ENCODE assay signal across 13 mouse cellular contexts in genomic region chr16:10297696-10298644, GRCm38 (mm10). TPM values are rescaled to one million over a fixed set of nuclear protein-coding genes. Genes with fewer than 3 reads are reported as not detected.
DNase-seq lines count a peak whose midpoint lies in the region; ATAC-seq lines count a peak whose summit lies in the region.
"Had no signal": no experiment of that assay in that cellular context is flagged by ENCODE, and none has a peak within 500 bp of the region (broad histone marks: within the 10 kb centered on the region; RNA-seq: fewer than 3 reads in every experiment).

No protein-coding gene starts in this region.

- no peak for ATAC-seq in heart, embryonic 12.5 days (ENCODE audit: insufficient number of reproducible peaks, low FRiP score)
- no peak for ATAC-seq in kidney, embryonic 15.5 days (replicated peaks; ENCODE audit: low FRiP score)
- ATAC-seq: Patski had no signal

- H3K27me3 ChIP-seq in heart, embryonic 12.5 days (replicated peaks), result no peaks in the 10 kb centered on the region
- H3K27me3 ChIP-seq in kidney, embryonic 15.5 days, result no peaks in the 10 kb centered on the region
- H3K27me3 ChIP-seq: Patski had no signal

- H3K9me3 ChIP-seq in heart, embryonic 12.5 days (replicated peaks), result peaks cover 10% of the 10 kb centered on the region; the same call in 1 of the 2 replicates
- H3K9me3 ChIP-seq in kidney, embryonic 15.5 days (replicated peaks), result no peaks in the 10 kb centered on the region

- WGBS in heart, embryonic 12.5 days, result 84% methylated on average over 10 of the region's 10 CpGs
- 91% methylated on average over 10 of the region's 10 CpGs for WGBS in kidney, embryonic 15.5 days

- no peak overlapping the region for H3K4me3 ChIP-seq in heart, embryonic 12.5 days
- H3K4me3 ChIP-seq in kidney, embryonic 15.5 days (replicated peaks), result no peak overlapping the region
- H3K4me3 ChIP-seq: layer of hippocampus, adult 2 months had no signal

- no peaks in the 10 kb centered on the region for H3K36me3 ChIP-seq in heart, embryonic 12.5 days
- H3K36me3 ChIP-seq in kidney, embryonic 15.5 days, result no peaks in the 10 kb centered on the region

- H3K4me1 ChIP-seq in heart, embryonic 12.5 days (replicated peaks), result peaks cover 14% of the 10 kb centered on the region
- H3K4me1 ChIP-seq in kidney, embryonic 15.5 days, result peaks cover 11% of the 10 kb centered on the region; the same call in 1 of the 2 replicates

- H3K4me2 ChIP-seq in heart, embryonic 12.5 days, result no peak overlapping the region
- H3K4me2 ChIP-seq in kidney, embryonic 15.5 days, result no peak overlapping the region
- H3K4me2 ChIP-seq: lung, embryonic 14.5 days had no signal

- H3K27ac ChIP-seq in heart, embryonic 12.5 days (ENCODE audit: poor library complexity, severe bottlenecking), result no peak overlapping the region
- H3K27ac ChIP-seq in kidney, embryonic 15.5 days, result no peak overlapping the region
- H3K27ac ChIP-seq: layer of hippocampus, adult 2 months had no signal

- peak; percentile 47 to 51 for DNase-seq in heart, adult 18-20 months
- peak; percentile 50 for DNase-seq in kidney, postnatal 14 days
- DNase-seq in Muller cell, postnatal 12 days (ENCODE audit: inconsistent ontology term), result peak; percentile 25
- DNase-seq in kidney, postnatal 25 days, result peak; percentile 48 to 56
- DNase-seq in thymus, postnatal 0 days (ENCODE audit: low spot score), result no peak
- DNase-seq: liver; lung, embryonic 14.5 days; right cerebral cortex, adult 18-20 months; spleen, adult 18-20 months had no signal

- no peak overlapping the region for H3K9ac ChIP-seq in heart, embryonic 12.5 days
- no peak overlapping the region for H3K9ac ChIP-seq in kidney, embryonic 15.5 days
- H3K9ac ChIP-seq: lung, embryonic 14.5 days had no signal

RNA-seq across cellular contexts. Expression of gene Emp2, which starts 15.8 kb away (rescaled TPM):
- 10 to 100 TPM; 31.4 to 34.6 TPM for total RNA-seq in heart, adult 18-20 months (2021)
- 24.2 and 25.4 TPM in 2 replicates for polyA plus RNA-seq in heart, embryonic 12.5 days (2016; fragmentation: Nextera tagmentation; extraction: Ambion mirVana)
- polyA plus RNA-seq in kidney, embryonic 15.5 days (2015; fragmentation: Nextera tagmentation; extraction: Ambion mirVana), result 18.5 and 19.6 TPM in 2 replicates
- polyA plus RNA-seq in thymus, postnatal 0 days (2015; fragmentation: Nextera tagmentation; extraction: Ambion mirVana), result 5.1 and 5.3 TPM in 2 replicates
